Mouse (Mus musculus): Measurements from ENCODE around the gene Itga9. TPM values are rescaled to one million over a fixed set of nuclear protein-coding genes. Genes with fewer than 3 reads are reported as not detected.

The Itga9 gene
- 0.27 TPM for polyA plus RNA-seq (2017; shearing (Covaris generic))

GRCm38 (mm10) chr9:118606148-118606816, at the start of gene Itga9:
TSS of gene Itga9 (plus strand) at chr9:118606690.

GRCm38 (mm10) chr9:118926111-118926650, 319.7 kb downstream of the Itga9 start, which contains the start of gene Ctdspl:
TSS of gene Ctdspl (plus strand) at chr9:118926453.

Other genes starting within 250 kb of the Itga9 start
- 0.86 TPM for gene Eomes, start 128.5 kb upstream of the Itga9 start, polyA plus RNA-seq (2017; shearing (Covaris generic))
- 15.9 TPM for gene Golga4, start 100.4 kb upstream of the Itga9 start, polyA plus RNA-seq (2017; shearing (Covaris generic))

Data from CD4-positive, CD25-positive, alpha-beta regulatory T cell, adult 9 weeks (primary cell).